Mouse (Mus musculus) ES-E14 (cell line): ENCODE measurements around the gene Gm2174.

Source experiments
- CHD2 ChIP-seq: IDR thresholded peaks from 2 replicates; pipeline ENCODE4 v1.6.1; 2014; ENCODE audit warnings: mild to moderate bottlenecking, low read depth, low read length, inconsistent platforms
- MAFK ChIP-seq: IDR thresholded peaks from 2 replicates; pipeline ENCODE4 v1.6.1; 2014; ENCODE audit warnings: mild to moderate bottlenecking, low read depth, low read length, inconsistent platforms; ENCODE audit not compliant: insufficient read depth
- ZNF384 ChIP-seq: IDR thresholded peaks from 2 replicates; pipeline ENCODE4 v1.6.1; 2012; ENCODE audit warnings: low read depth, low read length, inconsistent platforms

GRCm38 (mm10) chrX:56455372-56456246, 7.8 kb downstream of the Gm2174 start:
- no peak for TF ChIP-seq ZNF384
- TF ChIP-seq CHD2: no peak
- TF ChIP-seq MAFK: no peak
